Mouse (Mus musculus) hematopoietic stem cell, adult 5-6 weeks (primary cell): Measurements from ENCODE around the gene Tjap1. TPM values are rescaled to one million over a fixed set of nuclear protein-coding genes. Genes with fewer than 3 reads are reported as not detected.
A peak's percentile ranks its signal among the peaks of the same experiment; 100 is the strongest.

Experiments
- ATAC-seq, 2 experiments: fragments of 125-278 bp in 1 of 2; replicated peaks in 1 of 2; 2 replicates each; pipeline ENCODE4 v1.8.0; 2016 to 2017; ENCODE audit warnings: inconsistent platforms in 2 of 2, mild to moderate bottlenecking in 2 of 2, moderate number of reproducible peaks in 2 of 2, low read depth in 1 of 2, moderate TSS enrichment in 1 of 2; ENCODE audit not compliant: low FRiP score in 2 of 2, poor library complexity in 2 of 2, severe bottlenecking in 2 of 2, insufficient read depth in 1 of 2, low TSS enrichment in 1 of 2
- total RNA-seq: library from RNA; stranded (forward); fragments of 172-1452, 232-1000 nt; gene quantifications from 2 replicates; pipeline ENCODE4 v1.2.3, GENCODE M21; 2017

The Tjap1 gene
- 9.6 and 30.5 TPM in 2 replicates for total RNA-seq

DNA sequence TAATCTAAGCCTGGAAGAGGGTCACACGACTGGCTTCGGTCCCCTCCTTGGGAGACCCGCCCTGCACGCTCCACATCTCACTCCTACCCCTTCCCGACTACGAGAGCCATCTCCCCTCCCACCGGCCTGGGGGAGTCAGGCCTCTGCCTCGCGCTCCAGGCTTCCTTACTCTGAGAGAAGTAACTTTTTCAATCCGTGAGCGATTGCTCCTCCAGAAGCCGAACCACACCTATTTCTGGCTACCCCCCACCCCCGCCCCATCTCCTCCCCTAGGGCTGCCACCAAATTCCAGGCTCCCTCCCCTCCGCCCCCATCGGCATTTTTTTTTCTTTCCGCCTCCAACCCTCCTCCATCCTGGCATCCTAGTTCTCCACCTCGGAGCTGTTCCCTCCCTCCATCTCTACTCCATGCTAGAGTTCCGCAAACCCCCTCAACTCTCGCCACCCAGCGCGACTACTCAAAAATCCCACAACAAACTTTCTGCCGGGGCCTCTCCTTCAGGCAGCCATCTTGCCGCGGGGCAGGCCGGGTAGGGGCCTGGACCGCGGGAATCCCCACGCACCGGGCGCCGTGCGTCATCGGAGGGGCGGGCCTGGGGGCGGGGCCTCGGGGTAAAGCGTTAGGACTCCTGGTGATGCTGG, at the start of gene Tjap1:
Gene Tjap1, minus strand, starts transcription at position 544 of the 641 bp plus-strand sequence.
- peak; percentile 89 to 90 for ATAC-seq

DNA sequence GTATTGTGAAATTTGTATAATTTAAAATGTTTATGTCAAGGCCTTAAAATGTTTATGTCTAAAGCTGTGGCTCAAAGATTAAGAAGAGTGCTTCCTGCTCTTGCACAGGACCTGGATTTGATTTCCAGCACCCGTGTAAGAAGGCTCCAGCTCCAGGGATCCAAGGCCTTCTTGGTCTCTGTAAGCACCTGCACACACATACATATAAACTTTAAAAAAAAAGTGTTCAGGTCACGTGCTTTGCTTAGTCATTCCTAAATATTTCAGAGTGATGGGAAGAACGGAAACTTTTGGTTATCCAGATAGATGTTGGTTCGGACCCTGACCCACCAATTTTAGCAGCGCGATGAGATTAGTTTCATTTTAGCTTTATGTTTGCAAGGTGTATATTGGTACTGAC, 45.9 kb upstream of the Tjap1 start:
- ATAC-seq: no peak

DNA sequence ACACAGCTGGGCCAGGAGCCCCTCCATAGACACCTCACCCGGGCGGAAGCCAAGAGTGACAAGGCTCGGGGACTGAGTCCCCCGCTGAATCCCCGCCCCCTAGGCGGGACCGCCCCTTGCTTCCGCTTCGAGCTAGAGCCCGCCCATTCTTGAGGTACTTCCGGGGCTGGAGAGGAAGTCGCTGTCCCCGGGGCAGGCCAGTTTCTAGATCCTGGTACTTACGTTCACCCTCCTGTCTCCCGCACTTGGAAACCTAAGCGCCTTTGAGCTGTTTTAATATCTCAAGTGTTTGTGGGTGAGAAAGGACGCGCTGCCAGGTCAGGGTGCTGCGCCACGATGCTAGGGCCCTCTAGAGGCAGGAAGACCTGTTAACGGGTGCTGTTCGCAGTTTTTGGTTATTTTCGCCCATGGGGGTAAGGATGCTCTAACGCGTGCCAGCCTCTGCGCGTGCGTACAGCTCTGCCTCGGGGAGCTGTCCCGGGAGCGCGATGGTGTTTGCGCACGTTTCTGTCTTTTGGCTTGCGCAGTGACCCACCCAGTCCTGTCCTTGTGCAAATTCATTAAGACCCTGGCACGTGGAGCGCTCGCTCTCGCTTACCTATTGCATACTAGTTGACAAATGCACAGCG, 45.2 kb upstream of the Tjap1 start, which contains the start of gene Abcc10:
Gene Abcc10, minus strand, starts transcription at position 447 of the 629 bp plus-strand sequence.
- ATAC-seq: peak; percentile 98 to 99

DNA sequence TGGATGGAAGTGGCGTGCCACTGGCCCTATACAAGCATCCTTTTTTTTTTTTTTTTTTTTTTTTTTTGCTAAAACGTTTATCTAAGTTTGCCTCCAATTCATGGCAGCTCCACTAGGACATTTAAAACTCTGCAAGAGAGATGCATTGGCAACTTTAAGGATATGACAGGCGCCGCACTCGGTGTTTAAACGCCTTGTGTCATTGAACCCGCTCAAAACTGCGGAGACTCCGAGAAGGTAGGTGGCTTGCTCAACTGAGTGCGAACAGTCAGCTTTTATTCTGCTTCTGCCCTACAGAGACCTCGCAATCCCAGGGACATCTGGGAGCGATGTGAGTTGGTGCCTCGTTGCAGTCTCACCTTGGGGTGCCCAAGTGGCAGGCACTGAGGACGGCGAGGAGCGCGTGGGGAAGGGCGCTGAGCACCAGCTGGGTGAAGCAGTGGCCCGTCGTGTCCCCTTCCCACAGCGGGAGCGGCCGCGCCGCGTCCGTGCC, 44.6 kb upstream of the Tjap1 start:
- no peak for ATAC-seq

DNA sequence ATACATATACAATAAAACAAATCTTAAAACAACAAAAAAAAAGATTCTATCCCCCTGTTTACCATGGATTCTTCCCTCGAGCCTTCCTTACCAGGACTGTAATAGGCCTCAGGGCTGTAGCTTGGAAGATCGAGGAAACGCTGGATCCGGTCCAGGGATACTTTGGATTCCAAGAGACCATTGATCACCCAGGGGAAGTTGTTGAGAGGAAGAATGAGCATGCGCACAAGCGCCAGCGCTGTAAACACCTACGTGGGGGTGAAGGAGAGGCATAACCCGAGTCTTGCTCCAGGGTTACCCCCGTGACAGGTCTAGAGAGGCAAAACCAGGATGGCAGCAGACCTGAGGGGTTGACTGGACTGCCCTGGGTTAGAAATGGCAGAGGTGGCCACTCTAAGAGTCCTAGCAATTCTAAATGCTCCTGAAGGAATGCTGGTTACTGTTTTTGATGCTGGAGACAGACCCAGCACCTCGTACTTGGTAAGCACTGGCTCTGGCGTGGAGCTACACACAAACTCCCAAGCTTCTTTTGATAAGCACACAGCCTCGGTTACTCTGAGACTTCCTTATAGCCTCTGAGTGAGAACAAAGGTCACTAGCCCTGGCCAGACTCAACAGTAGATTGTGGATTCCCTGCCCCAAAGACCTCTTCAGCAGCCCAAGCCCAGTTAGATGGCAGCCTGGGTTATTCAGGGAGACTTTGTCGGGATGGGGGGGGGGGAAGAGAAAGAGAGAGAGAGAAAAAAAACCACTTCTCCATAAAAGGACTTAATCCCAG, 39.4 kb upstream of the Tjap1 start:
- no peak for ATAC-seq

DNA sequence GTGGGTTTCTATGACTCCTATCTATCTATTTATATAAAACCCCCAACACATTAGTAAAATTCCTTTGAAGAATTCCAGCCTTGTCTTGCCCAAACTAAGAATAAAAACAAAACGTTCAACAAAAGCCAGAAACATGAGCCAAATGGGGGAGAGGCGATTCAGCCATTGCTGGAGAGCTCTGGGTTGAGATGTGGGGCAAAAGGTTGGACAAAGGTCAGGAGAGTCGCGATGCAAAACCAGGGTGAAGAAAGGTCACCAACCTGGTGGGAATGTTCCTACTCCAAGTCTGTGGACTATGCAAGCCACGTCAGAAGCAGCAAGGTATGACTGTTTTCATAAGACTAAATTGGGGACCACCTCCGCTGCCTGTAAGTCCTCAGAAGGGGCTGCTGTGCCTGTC, 37.7 kb upstream of the Tjap1 start:
- ATAC-seq: no peak

DNA sequence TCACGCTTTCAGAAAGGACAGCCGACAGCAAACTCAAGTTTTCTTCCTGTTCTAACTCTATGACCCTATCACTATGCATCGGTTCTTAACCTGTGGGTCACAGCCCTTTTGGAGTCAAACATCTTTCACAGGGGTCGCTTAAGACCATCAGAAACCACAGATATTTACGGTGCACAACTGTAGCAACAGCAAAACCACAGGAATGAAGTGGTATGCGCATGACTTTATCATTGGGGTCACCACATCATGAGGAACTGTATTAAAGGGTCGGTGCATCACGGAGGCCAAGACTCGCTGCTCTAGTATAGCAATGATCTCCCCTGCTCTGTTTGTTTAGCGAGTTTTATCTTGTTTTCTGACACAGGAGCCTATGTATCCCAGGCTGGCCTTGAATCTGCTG, 33.0 kb upstream of the Tjap1 start:
- no peak for ATAC-seq

DNA sequence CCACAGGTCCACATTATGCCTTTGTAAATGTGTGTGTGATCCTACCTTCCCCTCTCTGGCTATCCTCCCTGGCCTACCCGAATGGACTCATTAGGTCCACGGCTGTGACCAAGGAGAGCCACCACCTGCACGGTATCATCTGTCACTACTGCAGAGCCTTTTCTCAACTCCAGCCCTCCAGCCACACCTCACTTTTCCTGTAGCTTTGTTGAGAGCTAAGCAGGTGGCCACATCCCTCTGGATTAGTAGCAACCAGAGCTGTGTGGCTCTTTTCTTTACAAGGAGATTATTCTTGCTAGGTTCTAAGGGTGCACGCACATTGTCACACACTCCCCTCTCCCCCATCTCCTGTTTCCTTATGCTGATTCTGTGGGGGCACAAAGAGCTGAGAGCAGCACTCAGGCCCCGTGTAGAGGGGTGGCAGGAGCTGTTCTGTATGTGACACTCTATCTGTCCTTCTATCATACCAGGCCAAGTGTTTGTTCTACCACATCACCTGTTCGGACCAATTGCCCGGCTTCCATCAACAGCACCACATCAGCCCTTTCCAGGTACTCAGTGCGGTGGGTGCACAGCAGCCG, 30.4 kb upstream of the Tjap1 start:
- no peak for ATAC-seq

DNA sequence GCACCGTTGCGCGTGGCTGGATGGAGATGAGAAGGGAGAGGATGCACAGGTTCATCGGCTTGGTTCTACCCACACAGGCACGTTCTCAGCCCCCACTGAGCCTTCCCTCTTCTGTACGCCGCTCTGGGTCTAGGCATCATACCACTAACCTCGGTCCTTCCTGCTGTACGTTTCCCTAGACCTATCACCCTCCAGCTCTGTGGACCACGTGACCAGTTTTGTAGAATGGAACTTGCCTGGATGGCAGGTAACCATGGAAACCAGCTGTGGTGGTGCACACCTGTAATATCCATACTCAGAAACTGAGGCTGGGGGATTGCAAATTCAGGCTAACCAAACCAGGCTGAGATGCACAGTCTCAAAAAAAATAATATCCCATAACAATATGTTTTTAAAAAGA, 27.7 kb upstream of the Tjap1 start:
- no peak for ATAC-seq

DNA sequence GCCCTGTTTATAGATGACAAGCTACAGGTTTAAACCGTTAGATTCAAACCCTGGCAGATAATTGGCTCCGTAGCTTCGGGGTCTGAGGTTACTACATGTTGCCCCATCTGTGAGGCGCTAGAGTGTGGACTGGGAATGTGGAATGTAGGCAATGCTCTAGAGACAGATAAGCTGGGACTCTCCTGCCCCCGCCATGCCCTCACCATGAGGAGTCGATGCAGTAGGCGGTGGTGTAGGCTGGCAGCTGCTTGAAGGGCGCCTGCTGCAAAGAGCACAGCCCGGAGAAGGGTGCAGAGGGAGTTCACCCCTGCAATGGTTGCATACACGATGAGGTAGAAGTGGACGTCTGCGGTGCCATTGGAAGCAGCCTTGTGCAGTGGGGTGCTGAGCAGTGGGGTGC, 27.0 kb upstream of the Tjap1 start:
- no peak for ATAC-seq

DNA sequence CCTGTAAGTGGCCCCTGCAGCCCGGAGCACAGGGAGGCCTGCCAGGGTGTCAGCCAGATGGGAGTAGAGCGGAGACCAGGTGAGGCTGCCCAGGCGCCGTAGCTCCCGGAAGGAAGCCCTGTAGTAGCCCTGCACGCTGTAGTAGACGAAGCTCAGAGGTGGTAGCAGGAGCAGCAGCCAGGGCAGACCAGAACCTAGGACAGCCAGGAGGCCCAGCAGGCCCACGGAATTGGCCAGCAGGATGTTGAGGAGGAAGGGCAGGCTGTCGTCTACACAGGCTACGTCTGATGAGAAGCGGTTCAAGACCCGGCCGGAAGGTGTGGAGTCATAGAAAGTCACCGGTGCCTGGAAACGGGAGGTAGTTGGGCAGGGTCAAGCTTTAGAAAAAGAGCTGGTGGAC, 24.1 kb upstream of the Tjap1 start:
- no peak for ATAC-seq

DNA sequence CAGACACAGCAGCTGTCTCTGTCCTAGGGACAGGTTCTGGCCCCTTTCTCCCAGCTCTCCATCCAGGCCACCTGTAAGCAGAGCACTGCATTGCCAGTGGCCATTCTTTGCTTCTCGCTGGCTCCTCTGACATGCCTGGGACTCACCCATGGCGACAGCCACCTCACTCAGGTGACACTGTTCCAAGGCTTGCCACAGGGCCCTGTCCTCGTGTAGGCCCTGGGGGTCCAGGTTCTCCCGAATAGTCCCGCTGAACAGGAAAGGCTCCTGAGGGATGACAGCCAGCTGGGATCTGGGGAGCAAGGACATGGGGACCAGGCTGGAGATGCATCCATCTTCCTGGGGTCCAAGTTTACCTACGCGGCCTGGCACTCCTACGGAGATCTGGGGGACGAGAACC, 21.4 kb upstream of the Tjap1 start:
- ATAC-seq: no peak

DNA sequence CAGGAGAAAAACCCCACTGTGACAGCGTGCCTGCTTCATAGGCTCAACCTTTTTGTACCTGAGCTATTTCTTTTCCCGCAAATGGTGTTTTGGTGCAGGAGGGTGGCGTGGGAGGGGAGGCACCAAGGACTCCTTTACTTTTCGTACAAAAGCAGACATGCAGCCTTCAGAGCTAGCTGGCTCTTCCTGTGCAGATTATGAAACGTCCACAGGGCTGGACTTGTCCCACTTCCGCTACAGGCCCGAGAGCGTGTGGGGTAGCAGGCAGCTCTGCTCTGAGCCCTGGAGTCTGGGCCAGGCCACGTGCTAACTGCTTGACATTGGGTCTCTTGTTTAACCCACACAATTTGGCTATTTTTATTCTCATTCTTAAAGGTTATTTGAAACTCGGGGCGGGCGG, 19.1 kb upstream of the Tjap1 start:
- ATAC-seq: no peak

DNA sequence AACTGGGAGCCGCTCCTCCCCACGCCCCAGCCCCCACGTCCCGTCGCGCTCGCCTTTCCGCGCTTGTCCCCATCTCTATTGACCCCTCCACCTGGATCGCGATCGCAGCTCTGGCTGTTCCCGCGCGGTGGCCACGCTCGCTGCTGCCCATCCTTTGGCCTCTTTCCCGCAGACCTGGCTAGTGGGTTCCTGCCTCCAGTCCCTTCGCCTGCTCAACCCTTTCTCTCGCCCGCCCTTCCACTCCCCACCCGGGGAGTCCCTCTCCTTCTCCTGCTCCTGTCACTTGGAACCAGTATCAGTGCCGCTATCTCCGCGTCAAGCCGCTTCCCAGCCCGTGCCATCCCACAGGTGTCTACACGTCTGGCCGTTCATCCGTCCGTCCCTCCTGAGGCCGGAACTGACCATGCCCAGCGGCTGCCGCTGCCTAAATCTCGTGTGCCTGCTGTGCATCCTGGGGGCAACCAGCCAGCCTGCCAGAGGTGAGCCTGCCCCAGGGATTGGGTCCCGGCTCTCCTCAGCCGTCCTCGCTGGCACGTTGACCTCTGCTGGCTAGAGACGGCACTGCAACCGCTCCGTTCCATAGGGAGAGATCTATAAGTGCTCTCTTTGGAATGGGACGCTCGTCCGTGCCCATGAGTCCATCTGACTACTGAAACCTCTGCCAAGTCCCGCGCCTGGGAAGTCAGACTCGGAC, 15.5 kb upstream of the Tjap1 start:
- peak; percentile 79 to 84 for ATAC-seq

DNA sequence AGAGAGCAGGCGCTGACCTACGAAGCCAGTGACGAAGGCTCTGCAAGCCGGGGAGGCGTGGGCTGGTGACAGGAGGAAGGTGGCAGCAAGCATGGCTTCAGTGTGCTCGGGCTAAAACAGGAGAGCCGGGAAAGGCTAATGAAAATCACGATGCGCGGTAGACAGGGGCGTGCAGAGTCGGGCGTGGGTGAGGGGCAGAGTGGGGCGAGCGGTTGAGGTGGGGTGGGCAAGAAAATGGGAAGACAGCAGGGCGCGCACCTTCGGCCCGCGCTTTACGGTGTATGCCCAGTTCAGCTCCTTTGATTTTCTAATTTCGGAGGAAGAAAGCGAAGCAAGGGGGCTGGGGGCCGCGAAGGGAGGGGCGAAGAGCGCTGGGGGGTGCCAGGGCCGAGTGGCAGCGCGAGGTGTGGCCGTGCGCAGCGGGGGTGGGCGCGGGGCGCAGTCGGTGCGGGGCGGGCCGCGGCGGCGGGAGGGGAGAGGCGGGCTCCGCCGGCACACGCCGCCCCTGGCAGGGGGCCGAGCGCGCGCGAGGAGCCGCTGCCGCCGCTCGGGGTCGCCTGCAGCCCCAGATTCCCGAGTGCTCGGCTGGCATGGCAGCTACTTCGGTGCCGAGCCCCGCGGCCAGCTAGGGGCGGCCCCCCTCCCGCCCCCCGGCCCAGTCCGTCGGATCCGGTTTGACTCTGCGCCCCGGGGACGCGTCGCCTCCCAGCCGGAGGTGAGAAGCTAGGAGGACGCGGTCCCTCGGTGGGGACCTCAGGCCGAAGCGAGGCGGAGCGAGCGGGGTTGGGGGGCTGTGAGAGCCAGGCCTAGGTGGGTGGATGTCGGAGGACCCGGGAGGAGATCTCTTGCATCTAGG, 14.8 kb upstream of the Tjap1 start, which contains the start of gene Dlk2:
Gene Dlk2, plus strand, starts transcription at position 58 of the 856 bp plus-strand sequence.
- no peak; a peak in 1 of 4 replicates for ATAC-seq

DNA sequence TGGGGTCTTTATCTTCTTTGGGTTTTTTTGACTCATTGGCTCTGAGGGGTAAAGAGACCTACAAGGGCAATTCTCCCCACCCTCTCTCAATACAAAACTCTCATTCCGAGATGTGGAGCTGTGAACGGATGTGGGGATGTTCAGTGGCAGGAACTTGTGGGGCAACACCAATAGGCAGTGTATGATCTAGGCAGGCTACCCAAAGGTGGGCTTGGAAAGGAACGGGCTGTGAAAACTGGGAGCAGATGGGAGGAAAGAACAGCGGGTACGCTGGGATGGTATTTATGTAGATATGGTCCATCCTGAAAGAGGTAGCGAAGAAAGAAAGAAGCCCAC, 14.2 kb upstream of the Tjap1 start:
- ATAC-seq: no peak

DNA sequence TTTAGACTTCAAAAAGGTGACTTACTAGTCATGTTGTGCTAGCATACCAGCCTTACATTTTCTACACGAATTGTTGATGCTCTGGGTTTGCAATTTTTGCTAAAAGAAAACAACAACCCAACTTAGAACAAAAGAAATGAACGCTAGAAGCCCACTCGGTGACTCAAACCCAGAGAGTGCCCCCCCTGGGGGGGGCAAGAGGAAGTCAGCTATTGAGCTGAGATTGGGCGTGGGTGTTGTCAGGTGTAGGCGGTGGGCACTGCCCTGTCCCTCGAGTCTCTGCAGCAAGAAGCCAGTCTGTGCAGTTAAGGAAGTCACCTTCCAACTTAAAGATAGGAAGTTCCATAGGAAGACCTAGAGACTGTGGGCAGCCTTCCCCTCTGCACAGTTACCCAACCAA, 13.8 kb upstream of the Tjap1 start:
- no peak for ATAC-seq
